Mouse (Mus musculus) left cerebral cortex, postnatal 36 days (tissue): Measurements from ENCODE around the gene Grm4. TPM values are rescaled to one million over a fixed set of nuclear protein-coding genes. Genes with fewer than 3 reads are reported as not detected.

Experiments
- DNase-seq, 2 experiments: peaks; one replicate each; pipeline ENCODE4 v3.0.0; 2021 to 2022; ENCODE audit warnings: low spot score in 2 of 2, mixed read lengths in 1 of 2
- intact Hi-C: fragments of 180-260 bp; cut with DNase I; formaldehyde crosslinking; loops from one replicate; pipeline ENCODE4 v1.15.1; 2025
- total RNA-seq, 2 experiments: library from RNA; stranded (reverse); gene quantifications; 2 replicates each; pipeline ENCODE4 v1.2.3; 2021

Grm4 gene
- total RNA-seq, 2 experiments from 2014 or later, result 23.0 to 27.0 TPM

- DNase-seq, result no peak
These were observed 144.1 kb downstream of the Grm4 start for GRCm38 (mm10) chr17:27377151-27377550.

GRCm38 (mm10) chr17:27375551-27375950 is 145.7 kb downstream of the Grm4 start:
- DNase-seq, result no peak
- intact Hi-C loops, result no loop called here

More at GRCm38 (mm10) chr17:27377151-27377550, 144.1 kb downstream of the Grm4 start:
- intact Hi-C loops, result no loop called here

Other genes starting within 250 kb of the Grm4 start
- gene Hmga1, start 35.1 kb upstream of the Grm4 start, total RNA-seq, result 10 to 100 TPM; 55.3 to 58.7 TPM
- gene AI413582, start 44.4 kb upstream of the Grm4 start, total RNA-seq, result 10 to 100 TPM; 85.5 to 94.2 TPM
- gene Nudt3, start 102.1 kb upstream of the Grm4 start, total RNA-seq, result 100 to 1,000 TPM; 511 to 604 TPM
- gene RPS10-NUDT3, start 113.8 kb upstream of the Grm4 start, total RNA-seq, result not detected
- 100 to 1,000 TPM; 430 to 478 TPM for gene Rps10, start 115.3 kb upstream of the Grm4 start, total RNA-seq
- 100 to 1,000 TPM; 422 to 452 TPM for gene Pacsin1, start 134.1 kb upstream of the Grm4 start, total RNA-seq
- under 1 TPM; 0.48 to 0.49 TPM for gene Spdef, start 207.6 kb upstream of the Grm4 start, total RNA-seq